Mouse (Mus musculus): Measurements from ENCODE around the gene Hes2. TPM values are rescaled to one million over a fixed set of nuclear protein-coding genes. Genes with fewer than 3 reads are reported as not detected.

Gene Hes2
- polyA plus RNA-seq, 1 experiment from 2014 or later: 0.87 TPM

GRCm38 (mm10) chr4:152196276-152196675 lies 37.6 kb downstream of the Hes2 start:
- no peaks in the 10 kb centered on the region for H3K27me3 ChIP-seq (ENCODE audit: control insufficient read depth, insufficient read depth, low read depth, low read length)
- 84% methylated on average over 9 of the region's 9 CpGs for WGBS
- no peak for ATAC-seq (ENCODE audit: low read depth)
- no peaks in the 10 kb centered on the region for H3K36me3 ChIP-seq (ENCODE audit: control insufficient read depth, insufficient read depth, low read length)
- H3K4me1 ChIP-seq (replicated peaks; ENCODE audit: control insufficient read depth, insufficient read depth, low read length): peaks cover 10% of the 10 kb centered on the region; the same call in 1 of the 2 replicates
- H3K27ac ChIP-seq (ENCODE audit: low read length): no peak overlapping the region
- no peaks in the 10 kb centered on the region for H3K9me3 ChIP-seq (ENCODE audit: control insufficient read depth, low read length)
- no peak overlapping the region for H3K4me2 ChIP-seq (ENCODE audit: low read depth, low read length)
- H3K4me3 ChIP-seq (ENCODE audit: low read length): no peak overlapping the region
- no peak overlapping the region for H3K9ac ChIP-seq (ENCODE audit: low read length)

- no peak for ATAC-seq (ENCODE audit: low read depth)
Measured at GRCm38 (mm10) chr4:152197545-152197944, 38.9 kb downstream of the Hes2 start.

GRCm38 (mm10) chr4:152199617-152200016 lies 41.0 kb downstream of the Hes2 start:
- no peaks in the 10 kb centered on the region for H3K27me3 ChIP-seq (ENCODE audit: control insufficient read depth, insufficient read depth, low read depth, low read length)
- H3K9ac ChIP-seq (ENCODE audit: low read length): no peak overlapping the region
- no peak overlapping the region for H3K27ac ChIP-seq (ENCODE audit: low read length)
- peaks cover 24% of the 10 kb centered on the region for H3K4me1 ChIP-seq (replicated peaks; ENCODE audit: control insufficient read depth, insufficient read depth, low read length)
- ATAC-seq (ENCODE audit: low read depth): no peak
- WGBS: 27% methylated on average over 1 of the region's 1 CpGs
- no peak overlapping the region for H3K4me3 ChIP-seq (ENCODE audit: low read length)
- H3K9me3 ChIP-seq (ENCODE audit: control insufficient read depth, low read length): no peaks in the 10 kb centered on the region
- no peaks in the 10 kb centered on the region for H3K36me3 ChIP-seq (ENCODE audit: control insufficient read depth, insufficient read depth, low read length)
- no peak overlapping the region for H3K4me2 ChIP-seq (ENCODE audit: low read depth, low read length)

More at GRCm38 (mm10) chr4:152197545-152197944, 38.9 kb downstream of the Hes2 start:
- H3K36me3 ChIP-seq (ENCODE audit: control insufficient read depth, insufficient read depth, low read length): no peaks in the 10 kb centered on the region
- H3K9me3 ChIP-seq (ENCODE audit: control insufficient read depth, low read length): no peaks in the 10 kb centered on the region
- 60% methylated on average over 5 of the region's 5 CpGs for WGBS
- no peak overlapping the region for H3K4me2 ChIP-seq (ENCODE audit: low read depth, low read length)
- no peaks in the 10 kb centered on the region for H3K27me3 ChIP-seq (ENCODE audit: control insufficient read depth, insufficient read depth, low read depth, low read length)
- H3K27ac ChIP-seq (ENCODE audit: low read length): no peak overlapping the region
- no peak overlapping the region for H3K4me3 ChIP-seq (ENCODE audit: low read length)
- H3K4me1 ChIP-seq (replicated peaks; ENCODE audit: control insufficient read depth, insufficient read depth, low read length): peaks cover 22% of the 10 kb centered on the region
- H3K9ac ChIP-seq (ENCODE audit: low read length): no peak overlapping the region

- Histone ChIP-seq H3K9me3 (ENCODE audit: control insufficient read depth, low read length) (no peaks in the 10 kb centered on the region), H3K4me1 (replicated peaks; ENCODE audit: control insufficient read depth, insufficient read depth, low read length) (peaks cover 26% of the 10 kb centered on the region), H3K4me3 (ENCODE audit: low read length) (no peak overlapping the region), H3K9ac (ENCODE audit: low read length) (no peak overlapping the region), H3K27me3 (ENCODE audit: control insufficient read depth, insufficient read depth, low read depth, low read length) (no peaks in the 10 kb centered on the region), H3K27ac (ENCODE audit: low read length) (peak overlapping the region; percentile 11; the same call in 1 of the 2 replicates), H3K36me3 (ENCODE audit: control insufficient read depth, insufficient read depth, low read length) (no peaks in the 10 kb centered on the region), H3K4me2 (ENCODE audit: low read depth, low read length) (no peak overlapping the region)
- ATAC-seq (ENCODE audit: low read depth): peak; percentile 80
- WGBS: 23% methylated on average over 6 of the region's 6 CpGs
Measured at GRCm38 (mm10) chr4:152201492-152201891, 42.8 kb downstream of the Hes2 start.

GRCm38 (mm10) chr4:152202418-152202817 lies 43.8 kb downstream of the Hes2 start:
- Histone ChIP-seq H3K4me1 (replicated peaks; ENCODE audit: control insufficient read depth, insufficient read depth, low read length) (peaks cover 26% of the 10 kb centered on the region), H3K4me2 (ENCODE audit: low read depth, low read length) (no peak overlapping the region), H3K9ac (ENCODE audit: low read length) (no peak overlapping the region), H3K27ac (ENCODE audit: low read length) (no peak overlapping the region), H3K9me3 (ENCODE audit: control insufficient read depth, low read length) (no peaks in the 10 kb centered on the region), H3K27me3 (ENCODE audit: control insufficient read depth, insufficient read depth, low read depth, low read length) (no peaks in the 10 kb centered on the region), H3K36me3 (ENCODE audit: control insufficient read depth, insufficient read depth, low read length) (no peaks in the 10 kb centered on the region), H3K4me3 (ENCODE audit: low read length) (no peak overlapping the region)
- no peak for ATAC-seq (ENCODE audit: low read depth)
- WGBS: 96% methylated on average over 1 of the region's 1 CpGs

GRCm38 (mm10) chr4:152202905-152203304 lies 44.2 kb downstream of the Hes2 start:
- no peak overlapping the region for H3K27ac ChIP-seq (ENCODE audit: low read length)

GRCm38 (mm10) chr4:152204663-152205062 lies 46.0 kb downstream of the Hes2 start:
- H3K9ac ChIP-seq (ENCODE audit: low read length): no peak overlapping the region
- no peak overlapping the region for H3K4me3 ChIP-seq (ENCODE audit: low read length)
- peaks cover 33% of the 10 kb centered on the region for H3K4me1 ChIP-seq (replicated peaks; ENCODE audit: control insufficient read depth, insufficient read depth, low read length)
- H3K36me3 ChIP-seq (ENCODE audit: control insufficient read depth, insufficient read depth, low read length): no peaks in the 10 kb centered on the region
- WGBS: 67% methylated on average over 6 of the region's 6 CpGs
- H3K4me2 ChIP-seq (ENCODE audit: low read depth, low read length): no peak overlapping the region
- H3K27ac ChIP-seq (ENCODE audit: low read length): no peak overlapping the region
- ATAC-seq (ENCODE audit: low read depth): no peak
- H3K27me3 ChIP-seq (ENCODE audit: control insufficient read depth, insufficient read depth, low read depth, low read length): no peaks in the 10 kb centered on the region
- H3K9me3 ChIP-seq (ENCODE audit: control insufficient read depth, low read length): no peaks in the 10 kb centered on the region

More at GRCm38 (mm10) chr4:152202905-152203304, 44.2 kb downstream of the Hes2 start:
- H3K4me3 ChIP-seq (ENCODE audit: low read length): no peak overlapping the region
- 81% methylated on average over 3 of the region's 3 CpGs for WGBS
- no peaks in the 10 kb centered on the region for H3K9me3 ChIP-seq (ENCODE audit: control insufficient read depth, low read length)
- H3K4me2 ChIP-seq (ENCODE audit: low read depth, low read length): no peak overlapping the region
- peaks cover 26% of the 10 kb centered on the region for H3K4me1 ChIP-seq (replicated peaks; ENCODE audit: control insufficient read depth, insufficient read depth, low read length)
- no peak overlapping the region for H3K9ac ChIP-seq (ENCODE audit: low read length)
- ATAC-seq (ENCODE audit: low read depth): no peak
- no peaks in the 10 kb centered on the region for H3K36me3 ChIP-seq (ENCODE audit: control insufficient read depth, insufficient read depth, low read length)
- no peaks in the 10 kb centered on the region for H3K27me3 ChIP-seq (ENCODE audit: control insufficient read depth, insufficient read depth, low read depth, low read length)

GRCm38 (mm10) chr4:152206199-152206598 lies 47.5 kb downstream of the Hes2 start:
- WGBS: 59% methylated on average over 6 of the region's 6 CpGs
- ATAC-seq (ENCODE audit: low read depth): no peak
- no peaks in the 10 kb centered on the region for H3K36me3 ChIP-seq (ENCODE audit: control insufficient read depth, insufficient read depth, low read length)
- H3K27me3 ChIP-seq (ENCODE audit: control insufficient read depth, insufficient read depth, low read depth, low read length): no peaks in the 10 kb centered on the region
- no peak overlapping the region for H3K27ac ChIP-seq (ENCODE audit: low read length)
- no peak overlapping the region for H3K4me3 ChIP-seq (ENCODE audit: low read length)
- H3K4me2 ChIP-seq (ENCODE audit: low read depth, low read length): no peak overlapping the region
- 0 out of 2 replicates have a peak overlapping the region, but pooled peaks have one; percentile 11 for H3K9ac ChIP-seq (ENCODE audit: low read length)
- H3K4me1 ChIP-seq (replicated peaks; ENCODE audit: control insufficient read depth, insufficient read depth, low read length): peaks cover 33% of the 10 kb centered on the region
- no peaks in the 10 kb centered on the region for H3K9me3 ChIP-seq (ENCODE audit: control insufficient read depth, low read length)

GRCm38 (mm10) chr4:152209623-152210022 lies 51.0 kb downstream of the Hes2 start:
- Histone ChIP-seq H3K4me1 (replicated peaks; ENCODE audit: control insufficient read depth, insufficient read depth, low read length) (peaks cover 18% of the 10 kb centered on the region), H3K27ac (ENCODE audit: low read length) (peak overlapping the region; percentile 59), H3K4me2 (ENCODE audit: low read depth, low read length) (no peak overlapping the region), H3K9ac (ENCODE audit: low read length) (peak overlapping the region; percentile 24; the same call in 1 of the 2 replicates), H3K27me3 (ENCODE audit: control insufficient read depth, insufficient read depth, low read depth, low read length) (no peaks in the 10 kb centered on the region), H3K36me3 (ENCODE audit: control insufficient read depth, insufficient read depth, low read length) (no peaks in the 10 kb centered on the region), H3K4me3 (ENCODE audit: low read length) (no peak overlapping the region), H3K9me3 (ENCODE audit: control insufficient read depth, low read length) (no peaks in the 10 kb centered on the region)
- ATAC-seq (ENCODE audit: low read depth): peak; percentile 72
- WGBS: 8% methylated on average over 4 of the region's 4 CpGs
